ENCODE assay signal across 8 mouse cellular contexts in the genomic region with DNA sequence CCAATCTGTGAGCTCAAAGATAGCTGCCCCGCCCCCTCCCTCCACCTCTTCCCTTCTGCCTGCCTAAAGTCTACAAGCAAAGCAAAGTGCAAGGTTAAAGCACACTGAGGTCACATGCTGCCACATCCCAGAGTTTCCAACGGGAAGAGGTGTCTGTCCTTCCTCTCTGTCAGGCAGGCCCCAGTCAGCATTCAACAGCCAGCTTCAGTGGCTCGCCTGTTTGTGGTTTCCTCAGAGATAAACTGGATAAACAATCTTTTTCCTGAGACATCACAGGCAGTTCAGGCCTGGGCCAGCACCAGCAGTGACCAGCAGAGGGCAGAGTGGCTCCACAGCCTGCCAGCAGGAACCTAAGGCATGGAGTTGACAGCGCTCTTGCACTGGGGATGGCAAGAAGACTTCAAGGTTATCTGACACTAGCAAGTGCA. TPM values are rescaled to one million over a fixed set of nuclear protein-coding genes. Genes with fewer than 3 reads are reported as not detected.
DNase-seq lines count a peak whose midpoint lies in the region; ATAC-seq lines count a peak whose summit lies in the region.

No protein-coding gene starts in this region.

- H3K27me3 ChIP-seq in intestine, embryonic 16.5 days (replicated peaks; ENCODE audit: control insufficient read depth, insufficient read depth, low read length): no peaks in the 10 kb centered on the region
- no peaks in the 10 kb centered on the region for H3K27me3 ChIP-seq in midbrain, embryonic 11.5 days (ENCODE audit: control insufficient read depth, insufficient read depth, low read length)

- 0 out of 2 replicates have a peak, but pooled peaks cover 2% of the 10 kb centered on the region for H3K9me3 ChIP-seq in intestine, embryonic 16.5 days (ENCODE audit: control insufficient read depth, low read length)
- H3K9me3 ChIP-seq in midbrain, embryonic 11.5 days (ENCODE audit: control insufficient read depth, low read length): no peaks in the 10 kb centered on the region

- no peak overlapping the region for H3K4me3 ChIP-seq in intestine, embryonic 16.5 days (ENCODE audit: low read length)
- no peak overlapping the region for H3K4me3 ChIP-seq in midbrain, embryonic 11.5 days (ENCODE audit: low read depth, low read length)

- WGBS in intestine, embryonic 16.5 days: 21% methylated on average over 4 of the region's 4 CpGs
- WGBS in midbrain, embryonic 11.5 days: 34% methylated on average over 4 of the region's 4 CpGs

- H3K36me3 ChIP-seq in intestine, embryonic 16.5 days (ENCODE audit: control insufficient read depth, insufficient read depth, low read length): peaks cover 12% of the 10 kb centered on the region
- H3K36me3 ChIP-seq in midbrain, embryonic 11.5 days (ENCODE audit: control insufficient read depth, insufficient read depth, low read length): peaks cover 2% of the 10 kb centered on the region; the same call in 1 of the 2 replicates

- H3K27ac ChIP-seq in intestine, embryonic 16.5 days (ENCODE audit: low read length): peak overlapping the region; percentile 68
- no peak overlapping the region for H3K27ac ChIP-seq in midbrain, embryonic 11.5 days (ENCODE audit: low read depth, low read length)

- no peak overlapping the region for H3K4me2 ChIP-seq in intestine, embryonic 16.5 days (ENCODE audit: low read depth, low read length)
- no peak overlapping the region for H3K4me2 ChIP-seq in midbrain, embryonic 11.5 days

- H3K4me1 ChIP-seq in intestine, embryonic 16.5 days (ENCODE audit: control insufficient read depth, insufficient read depth, low read length): peaks cover 22% of the 10 kb centered on the region
- no peaks in the 10 kb centered on the region for H3K4me1 ChIP-seq in midbrain, embryonic 11.5 days (ENCODE audit: control insufficient read depth, insufficient read depth, low read length)

- peak; percentile 82 to 94 for DNase-seq in adrenal gland, adult (ENCODE audit: inconsistent age in 2 of 2, low spot score in 1 of 2)
- peak; percentile 81 for DNase-seq in embryo, embryonic 10.5 days (ENCODE audit: low spot score)
- DNase-seq in gastrocnemius, postnatal 4 days (ENCODE audit: low spot score in 2 of 2): peak; percentile 80 to 83
- peak; percentile 85 to 88 for DNase-seq in left cerebral cortex, postnatal 25 days (ENCODE audit: low spot score in 2 of 2)
- DNase-seq in midbrain, embryonic 11.5 days (ENCODE audit: low spot score, missing footprints): peak; percentile 98
- peak; percentile 94 for DNase-seq in right cerebral cortex, postnatal 4 days
- peak; percentile 93 for DNase-seq in yolk sac, embryonic 10.5 days (ENCODE audit: low spot score)

- ATAC-seq in intestine, embryonic 16.5 days: peak; percentile 85
- ATAC-seq in midbrain, embryonic 11.5 days (ENCODE audit: low FRiP score): peak; percentile 76; the same call in 1 of the 2 replicates

- intact Hi-C loops in left cerebral cortex, postnatal 25 days (cut with DNase I): loop anchor here (1.0 to 5.0 kb wide), 3 partner anchors 22 to 128 kb away; partner anchors contain the start of genes Limk2, Rnf185 and Selenom

- no peak overlapping the region for H3K9ac ChIP-seq in intestine, embryonic 16.5 days (ENCODE audit: low read depth, low read length)
- H3K9ac ChIP-seq in midbrain, embryonic 11.5 days (ENCODE audit: low read length): no peak overlapping the region

RNA-seq across cellular contexts. Expression of gene Limk2, which starts 22.0 kb away (rescaled TPM):
- total RNA-seq in gastrocnemius, postnatal 4 days (2021): 10 to 100 TPM; 23.6 to 28.2 TPM
- 81.3 and 90.6 TPM in 2 replicates for polyA plus RNA-seq in intestine, embryonic 16.5 days (2015; fragmentation: Nextera tagmentation; extraction: Ambion mirVana)
- total RNA-seq in left cerebral cortex, postnatal 25 days (2021): 100 to 1,000 TPM in 1 of 2 experiments, 10 to 100 TPM in 1; 85.6 to 101 TPM
- polyA plus RNA-seq in midbrain, embryonic 11.5 days (2014; fragmentation: Nextera tagmentation; extraction: Ambion mirVana): 62.6 and 63.4 TPM in 2 replicates

RNA-seq across cellular contexts. Expression of gene Pik3ip1, which starts 56.8 kb away (rescaled TPM):
- total RNA-seq in gastrocnemius, postnatal 4 days (2021): 10 to 100 TPM; 14.9 to 18.2 TPM
- polyA plus RNA-seq in intestine, embryonic 16.5 days (2015; fragmentation: Nextera tagmentation; extraction: Ambion mirVana): 7.3 and 8.8 TPM in 2 replicates
- total RNA-seq in left cerebral cortex, postnatal 25 days (2021): 10 to 100 TPM; 26.3 to 29.1 TPM
- polyA plus RNA-seq in midbrain, embryonic 11.5 days (2014; fragmentation: Nextera tagmentation; extraction: Ambion mirVana): 10.5 and 12.1 TPM in 2 replicates
